Mouse (Mus musculus): ENCODE measurements around the gene Zfp398. TPM values are rescaled to one million over a fixed set of nuclear protein-coding genes. Genes with fewer than 3 reads are reported as not detected.

The Zfp398 gene
- polyA plus RNA-seq, 1 experiment from 2014 or later, result 13.1 TPM

DNA sequence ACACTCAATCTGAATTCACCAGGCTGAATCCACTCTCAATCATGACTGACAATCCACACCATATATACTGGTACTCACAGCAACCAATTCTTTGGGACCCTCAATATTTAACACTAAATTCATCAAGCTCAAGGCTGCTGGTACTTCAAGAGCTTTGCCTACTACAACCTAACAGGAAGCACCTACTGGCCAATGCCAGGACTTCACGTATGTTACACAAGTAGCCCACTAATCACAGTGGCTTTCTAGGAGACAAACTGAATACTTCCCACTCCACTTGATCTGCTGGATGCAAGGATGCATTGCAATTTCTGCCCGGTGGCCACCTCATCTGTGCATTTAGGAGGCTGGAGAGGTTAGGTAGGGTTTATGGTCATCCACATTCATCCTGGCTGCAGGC is 25.3 kb upstream of the Zfp398 start:
- Histone ChIP-seq H3K9ac (peak overlapping the region; percentile 24; the same call in 1 of the 2 replicates), H3K27me3 (no peaks in the 10 kb centered on the region), H3K36me3 (ENCODE audit: poor library complexity, severe bottlenecking) (peaks cover 22% of the 10 kb centered on the region), H3K27ac (no peak overlapping the region), H3K4me1 (peaks cover 45% of the 10 kb centered on the region), H3K4me3 (0 out of 2 replicates have a peak overlapping the region, but pooled peaks have one; percentile 3), H3K9me3 (replicated peaks) (no peaks in the 10 kb centered on the region), H3K4me2 (peak overlapping the region; percentile 23)
- ATAC-seq, result no peak
- WGBS, result 86% methylated on average over 2 of the region's 2 CpGs

DNA sequence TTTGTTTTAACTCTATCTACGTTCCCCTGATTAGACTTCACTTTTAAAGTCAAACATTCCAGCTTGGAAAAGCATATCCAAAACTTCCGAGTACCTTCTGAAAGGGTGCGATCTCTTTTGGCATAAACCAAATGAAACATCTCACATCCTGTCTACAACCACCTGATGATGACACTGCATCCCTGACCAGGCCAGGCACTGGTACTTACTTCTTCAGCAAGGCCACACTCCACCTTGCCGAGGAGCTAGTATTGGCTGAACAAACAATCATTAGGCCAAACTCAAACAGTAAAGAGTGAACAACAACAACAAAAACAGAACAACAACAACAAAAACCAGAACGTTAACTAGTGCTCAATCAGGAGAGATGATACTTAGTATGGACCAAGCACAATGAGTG is 24.1 kb upstream of the Zfp398 start:
- H3K4me1 ChIP-seq, result peaks cover 45% of the 10 kb centered on the region
- peak overlapping the region; percentile 94 for H3K9ac ChIP-seq
- H3K4me2 ChIP-seq, result peak overlapping the region; percentile 89
- no peaks in the 10 kb centered on the region for H3K9me3 ChIP-seq (replicated peaks)
- no peak overlapping the region for H3K27ac ChIP-seq
- 68% methylated on average over 5 of the region's 5 CpGs for WGBS
- H3K36me3 ChIP-seq (ENCODE audit: poor library complexity, severe bottlenecking), result peaks cover 15% of the 10 kb centered on the region
- H3K27me3 ChIP-seq, result no peaks in the 10 kb centered on the region
- no peak for ATAC-seq
- H3K4me3 ChIP-seq, result peak overlapping the region; percentile 81

DNA sequence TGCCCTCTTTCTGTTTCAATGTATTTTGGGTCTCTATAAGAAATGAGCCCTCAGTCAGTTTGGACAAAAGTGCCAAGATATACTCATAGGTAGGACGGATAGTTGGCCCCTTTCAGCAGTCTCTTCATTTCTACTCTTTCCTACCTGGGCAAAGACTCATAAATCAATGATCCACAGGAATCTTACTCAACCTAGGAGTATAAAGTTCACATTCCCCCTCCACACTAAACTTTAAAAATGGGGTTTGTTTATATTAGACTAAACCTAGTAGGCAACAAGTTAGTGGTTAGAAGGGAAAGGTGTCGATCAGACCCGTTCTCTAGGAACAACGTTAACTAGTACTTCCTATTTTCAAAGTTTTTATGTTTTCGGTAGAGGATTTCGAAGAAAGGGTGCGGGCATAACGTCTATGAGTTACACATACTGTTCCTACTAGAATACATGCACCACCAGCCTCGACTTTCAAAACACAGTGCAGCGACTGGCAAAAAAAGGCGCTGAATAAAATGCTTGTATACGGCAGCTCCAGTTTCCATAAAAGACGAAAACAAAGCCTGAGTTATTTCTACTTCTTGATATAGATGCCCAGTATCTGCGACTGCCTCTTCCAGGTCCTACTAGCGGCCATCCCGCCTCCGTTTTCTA is 23.1 kb upstream of the Zfp398 start:
- Histone ChIP-seq H3K4me2 (peak overlapping the region; percentile 89), H3K36me3 (ENCODE audit: poor library complexity, severe bottlenecking) (peaks cover 12% of the 10 kb centered on the region; the same call in 1 of the 2 replicates), H3K27me3 (no peaks in the 10 kb centered on the region), H3K4me1 (peaks cover 45% of the 10 kb centered on the region), H3K4me3 (peak overlapping the region; percentile 81), H3K9ac (peak overlapping the region; percentile 94), H3K9me3 (replicated peaks) (no peaks in the 10 kb centered on the region), H3K27ac (peak overlapping the region; percentile 95)
- 2% methylated on average over 17 of the region's 17 CpGs for WGBS
- ATAC-seq, result no peak

DNA sequence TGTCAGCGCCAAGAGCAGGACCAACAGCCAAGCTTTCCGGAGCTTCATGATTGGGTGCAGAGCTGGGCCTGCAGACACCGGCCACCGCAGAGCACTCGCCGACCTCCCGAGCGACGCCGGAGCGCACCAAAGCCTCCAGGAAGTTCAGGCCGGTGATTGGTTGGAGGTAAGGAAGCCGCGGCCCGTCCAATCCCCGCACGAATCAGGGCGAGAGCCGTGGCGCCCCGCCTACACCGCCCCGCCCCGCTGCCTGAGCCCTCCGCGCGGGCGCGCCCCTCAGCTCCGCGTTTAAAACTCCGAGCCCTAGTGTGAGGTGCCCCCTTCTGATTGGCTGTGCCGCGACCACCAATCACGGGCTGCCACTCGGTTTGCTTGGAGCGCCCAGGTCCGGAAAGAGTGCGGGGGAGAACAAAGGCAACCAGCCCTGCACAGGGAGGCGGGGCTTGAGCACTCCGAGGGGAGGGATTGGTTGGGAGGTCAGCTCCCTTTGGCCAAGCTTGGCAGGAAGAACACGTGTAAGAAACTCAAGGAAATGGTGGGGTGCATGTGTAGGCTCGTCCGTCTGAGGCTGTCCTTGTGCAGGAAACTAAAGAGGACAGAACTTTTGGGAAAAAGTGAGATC is 22.1 kb upstream of the Zfp398 start, which contains the start of gene Pdia4:
Gene Pdia4, minus strand, starts transcription at position 174 of the 622 bp plus-strand sequence.
- peaks cover 16% of the 10 kb centered on the region for H3K36me3 ChIP-seq (ENCODE audit: poor library complexity, severe bottlenecking)
- peak within 1 kb of the TSS; percentile 89 for H3K4me2 ChIP-seq
- H3K27me3 ChIP-seq, result no peaks in the 10 kb centered on the region
- peak; percentile 100 for ATAC-seq
- H3K4me3 ChIP-seq, result peak within 1 kb of the TSS; percentile 81
- H3K9ac ChIP-seq, result peak within 1 kb of the TSS; percentile 94
- no peaks in the 10 kb centered on the region for H3K9me3 ChIP-seq (replicated peaks)
- peaks cover 40% of the 10 kb centered on the region for H3K4me1 ChIP-seq
- under 1% methylated on average over 44 of the region's 44 CpGs for WGBS
- peak within 1 kb of the TSS; percentile 95 for H3K27ac ChIP-seq

DNA sequence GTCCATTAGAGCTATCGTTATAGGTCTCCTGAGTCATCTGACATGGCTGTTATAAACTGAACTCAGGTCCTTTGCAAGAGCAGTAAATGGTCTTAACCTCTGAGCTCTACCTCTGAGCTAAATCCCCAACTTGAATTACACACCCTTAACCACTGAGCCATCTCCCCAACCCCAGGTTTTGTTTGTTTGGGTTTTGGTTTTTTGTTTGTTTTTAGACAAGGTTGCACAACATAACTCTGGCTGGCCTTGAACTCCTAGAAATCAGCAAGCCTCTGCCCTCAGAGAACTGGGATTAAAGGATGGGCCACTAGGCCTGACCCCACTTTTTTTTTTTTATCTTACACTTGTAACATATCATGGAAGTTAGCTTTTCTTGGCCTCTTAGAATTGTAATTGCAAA is 19.3 kb upstream of the Zfp398 start:
- Histone ChIP-seq H3K4me3 (no peak overlapping the region), H3K9me3 (replicated peaks) (no peaks in the 10 kb centered on the region), H3K4me1 (peaks cover 17% of the 10 kb centered on the region), H3K9ac (no peak overlapping the region), H3K4me2 (no peak overlapping the region), H3K27ac (no peak overlapping the region), H3K36me3 (ENCODE audit: poor library complexity, severe bottlenecking) (peaks cover 43% of the 10 kb centered on the region), H3K27me3 (no peaks in the 10 kb centered on the region)
- 97% methylated on average over 1 of the region's 1 CpGs for WGBS
- ATAC-seq, result no peak

DNA sequence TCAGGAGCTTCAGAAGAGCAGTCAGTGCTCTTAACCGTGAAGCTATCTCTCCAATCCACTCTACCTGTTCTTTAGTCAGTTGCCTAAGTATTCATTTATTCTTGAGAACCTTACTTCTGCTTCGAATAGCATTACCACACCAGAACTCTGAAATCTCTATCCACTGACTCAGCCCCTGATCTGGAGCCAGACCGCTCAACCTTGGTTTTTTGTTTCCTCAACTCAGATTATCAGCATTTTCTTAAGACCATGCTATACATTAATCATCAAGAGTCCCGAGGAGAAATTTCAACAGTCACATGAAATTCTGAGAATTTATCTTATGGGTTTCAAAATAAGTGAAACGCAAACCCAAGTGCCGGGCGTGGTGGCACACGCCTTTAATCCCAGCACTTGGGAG is 16.7 kb upstream of the Zfp398 start:
- no peaks in the 10 kb centered on the region for H3K27me3 ChIP-seq
- H3K4me3 ChIP-seq, result no peak overlapping the region
- ATAC-seq, result no peak
- no peak overlapping the region for H3K9ac ChIP-seq
- no peaks in the 10 kb centered on the region for H3K9me3 ChIP-seq (replicated peaks)
- H3K4me2 ChIP-seq, result no peak overlapping the region
- WGBS, result 96% methylated on average over 8 of the region's 8 CpGs
- H3K4me1 ChIP-seq, result peaks cover 5% of the 10 kb centered on the region; the same call in 1 of the 2 replicates
- H3K27ac ChIP-seq, result no peak overlapping the region
- H3K36me3 ChIP-seq (ENCODE audit: poor library complexity, severe bottlenecking), result peaks cover 66% of the 10 kb centered on the region

DNA sequence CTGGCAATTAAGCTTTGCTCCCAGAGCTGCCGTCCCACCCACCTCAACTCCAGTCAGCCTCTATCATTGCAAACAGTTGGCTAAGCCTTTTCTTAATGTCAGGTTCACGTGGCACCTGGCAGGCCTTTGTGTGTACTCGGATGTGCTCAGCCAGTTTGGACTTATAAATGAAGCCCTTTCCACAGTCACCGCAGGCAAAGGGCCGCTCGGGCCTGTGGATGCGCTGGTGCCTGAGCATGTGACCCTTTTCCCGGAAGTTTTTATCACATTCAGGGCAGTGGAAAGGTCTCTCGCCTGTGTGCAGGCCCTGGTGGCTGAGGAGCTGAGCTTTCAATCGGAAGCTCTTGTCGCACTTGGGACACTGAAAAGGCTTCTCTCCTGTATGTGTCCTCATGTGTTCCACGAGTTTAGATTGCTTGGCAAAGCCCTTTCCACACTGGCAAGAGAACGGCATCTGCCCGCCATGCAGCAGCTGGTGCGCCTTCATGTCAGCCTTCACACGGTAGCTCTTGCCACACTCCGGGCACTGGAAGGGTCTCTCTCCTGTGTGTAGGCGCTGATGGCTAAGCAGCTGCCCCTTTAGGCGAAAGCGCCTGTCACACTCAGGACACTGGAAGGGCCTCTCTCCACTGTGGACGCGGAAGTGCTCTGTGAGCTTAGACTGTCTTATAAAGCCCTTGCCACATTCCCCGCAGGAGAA is 15.7 kb upstream of the Zfp398 start:
- Histone ChIP-seq H3K4me3 (no peak overlapping the region), H3K9ac (no peak overlapping the region), H3K4me1 (no peaks in the 10 kb centered on the region), H3K27me3 (no peaks in the 10 kb centered on the region), H3K4me2 (no peak overlapping the region), H3K36me3 (ENCODE audit: poor library complexity, severe bottlenecking) (peaks cover 77% of the 10 kb centered on the region), H3K9me3 (replicated peaks) (no peaks in the 10 kb centered on the region), H3K27ac (no peak overlapping the region; the same call in 1 of the 2 replicates)
- WGBS, result 95% methylated on average over 23 of the region's 23 CpGs
- no peak for ATAC-seq

DNA sequence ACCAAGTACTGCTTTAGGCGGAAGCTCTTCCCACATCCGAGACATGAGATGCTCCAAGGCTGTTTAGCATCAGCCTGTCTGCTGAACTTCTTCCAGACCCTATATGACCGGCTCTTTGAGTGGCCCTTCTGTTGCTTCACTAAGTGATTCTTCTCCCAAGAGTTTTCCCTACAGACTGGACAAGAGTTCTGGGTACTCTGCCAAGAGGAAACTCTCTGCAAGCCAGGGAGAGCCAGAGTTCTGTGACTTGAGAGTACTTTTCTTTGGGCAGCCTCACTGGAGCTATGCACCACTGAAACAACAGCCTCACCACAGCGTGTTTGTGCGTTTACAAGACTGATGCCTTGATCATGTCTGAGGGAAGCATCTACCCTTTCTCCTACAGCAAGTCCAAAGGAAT is 14.2 kb upstream of the Zfp398 start:
- Histone ChIP-seq H3K4me3 (no peak overlapping the region), H3K27me3 (no peaks in the 10 kb centered on the region), H3K27ac (no peak overlapping the region), H3K4me2 (no peak overlapping the region), H3K9ac (no peak overlapping the region), H3K9me3 (replicated peaks) (no peaks in the 10 kb centered on the region), H3K36me3 (ENCODE audit: poor library complexity, severe bottlenecking) (peaks cover 87% of the 10 kb centered on the region), H3K4me1 (no peaks in the 10 kb centered on the region)
- WGBS, result 96% methylated on average over 5 of the region's 5 CpGs
- ATAC-seq, result no peak

DNA sequence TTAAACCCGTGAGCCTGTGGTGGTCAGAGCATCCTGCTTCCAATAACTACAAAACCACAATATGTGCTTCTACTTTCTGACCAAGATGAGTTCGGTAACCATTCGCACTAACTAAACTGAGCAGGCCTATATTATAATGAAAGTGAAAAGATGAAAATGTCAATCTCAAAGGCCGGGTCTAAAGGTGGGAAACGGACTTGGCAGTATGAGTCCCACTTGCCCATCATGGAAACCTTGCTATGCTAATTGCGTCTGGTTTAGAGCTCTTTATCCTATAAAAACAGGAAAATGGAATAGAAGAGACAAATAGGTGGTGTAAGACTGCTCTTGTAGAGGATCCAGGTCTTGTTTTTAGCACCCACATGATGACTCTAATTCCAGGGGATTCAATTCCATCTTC is 13.7 kb upstream of the Zfp398 start:
- ATAC-seq, result no peak
- no peak overlapping the region for H3K4me2 ChIP-seq
- H3K9me3 ChIP-seq (replicated peaks), result no peaks in the 10 kb centered on the region
- H3K36me3 ChIP-seq (ENCODE audit: poor library complexity, severe bottlenecking), result peaks cover 89% of the 10 kb centered on the region
- no peak overlapping the region for H3K4me3 ChIP-seq
- H3K27ac ChIP-seq, result no peak overlapping the region
- H3K27me3 ChIP-seq, result no peaks in the 10 kb centered on the region
- H3K9ac ChIP-seq, result no peak overlapping the region
- H3K4me1 ChIP-seq, result no peaks in the 10 kb centered on the region
- 93% methylated on average over 6 of the region's 6 CpGs for WGBS

DNA sequence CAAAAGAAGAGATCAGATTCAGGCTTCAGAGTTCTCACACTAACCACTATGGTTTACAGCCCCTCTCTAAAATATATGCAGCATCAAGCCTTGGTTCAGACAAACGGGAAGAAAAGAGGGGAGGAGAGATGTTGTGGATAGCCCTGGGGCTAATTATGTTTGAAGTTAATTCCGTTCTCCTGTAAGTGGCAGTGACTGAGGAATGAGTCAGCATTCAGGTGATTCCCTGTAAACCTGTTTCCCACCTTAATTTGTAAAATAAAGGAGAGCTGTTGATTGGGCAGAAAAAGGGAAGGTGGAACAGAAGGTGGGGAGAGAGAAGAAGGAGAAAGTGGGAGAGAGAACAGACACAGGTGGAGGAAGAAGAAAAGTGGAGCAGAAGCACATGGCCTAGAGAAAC is 11.2 kb upstream of the Zfp398 start:
- Histone ChIP-seq H3K4me3 (no peak overlapping the region), H3K9ac (no peak overlapping the region), H3K36me3 (ENCODE audit: poor library complexity, severe bottlenecking) (peaks cover 69% of the 10 kb centered on the region), H3K9me3 (replicated peaks) (no peaks in the 10 kb centered on the region), H3K27me3 (no peaks in the 10 kb centered on the region), H3K4me2 (no peak overlapping the region), H3K27ac (no peak overlapping the region), H3K4me1 (peaks cover 7% of the 10 kb centered on the region)
- WGBS, result 73% methylated on average over 2 of the region's 2 CpGs
- ATAC-seq, result no peak

DNA sequence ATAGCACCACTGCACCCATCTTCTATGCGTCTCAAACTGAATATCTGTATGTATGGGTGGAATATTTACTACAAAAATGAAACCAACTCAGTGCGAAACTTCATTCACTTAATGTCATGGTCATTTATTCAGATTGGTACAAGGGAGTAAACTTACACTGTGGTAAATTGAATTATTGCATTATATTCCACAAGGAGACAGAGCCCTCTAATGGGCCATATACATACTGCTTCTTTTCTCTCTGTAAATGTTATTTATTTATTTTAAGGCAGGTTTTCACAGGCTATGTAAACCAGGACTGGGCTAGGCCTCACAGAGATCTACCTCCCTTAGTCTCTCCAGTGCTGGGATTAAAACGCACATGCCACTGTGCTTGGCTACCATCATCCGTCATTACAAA is 8.0 kb upstream of the Zfp398 start:
- Histone ChIP-seq H3K27ac (no peak overlapping the region), H3K9ac (no peak overlapping the region), H3K27me3 (no peaks in the 10 kb centered on the region), H3K4me2 (no peak overlapping the region), H3K4me3 (no peak overlapping the region), H3K36me3 (ENCODE audit: poor library complexity, severe bottlenecking) (peaks cover 39% of the 10 kb centered on the region), H3K4me1 (peaks cover 15% of the 10 kb centered on the region), H3K9me3 (replicated peaks) (no peaks in the 10 kb centered on the region)
- ATAC-seq, result no peak
- 93% methylated on average over 4 of the region's 4 CpGs for WGBS

DNA sequence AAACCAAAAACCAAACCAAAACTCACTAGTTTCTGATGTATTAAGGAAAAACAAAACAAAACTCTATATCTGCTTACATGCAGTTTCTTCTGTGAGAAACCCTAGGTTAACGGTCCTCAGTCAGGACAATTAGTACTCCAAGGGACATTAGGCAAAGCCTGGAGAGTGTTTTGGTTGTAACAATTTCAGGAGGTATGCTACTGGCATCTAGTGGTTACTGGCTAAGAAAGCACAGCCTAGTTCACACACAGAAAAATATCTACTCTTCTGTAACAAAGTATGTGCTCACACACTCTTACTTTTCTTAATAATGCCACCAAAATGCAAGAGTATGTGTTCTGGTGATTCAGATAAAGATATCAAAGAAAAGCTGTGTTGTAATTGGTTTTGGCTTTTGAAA is 6.5 kb upstream of the Zfp398 start:
- no peaks in the 10 kb centered on the region for H3K9me3 ChIP-seq (replicated peaks)
- peaks cover 15% of the 10 kb centered on the region for H3K4me1 ChIP-seq
- H3K27me3 ChIP-seq, result no peaks in the 10 kb centered on the region
- peaks cover 25% of the 10 kb centered on the region for H3K36me3 ChIP-seq (ENCODE audit: poor library complexity, severe bottlenecking)
- WGBS, result 11% methylated on average over 1 of the region's 1 CpGs
- H3K4me2 ChIP-seq, result peak overlapping the region; percentile 53
- no peak overlapping the region for H3K9ac ChIP-seq
- ATAC-seq, result no peak
- no peak overlapping the region for H3K27ac ChIP-seq
- H3K4me3 ChIP-seq, result peak overlapping the region; percentile 68

Data from forebrain, embryonic 13.5 days (tissue).